Mouse (Mus musculus): ENCODE measurements around the gene Prkcd. TPM values are rescaled to one million over a fixed set of nuclear protein-coding genes. Genes with fewer than 3 reads are reported as not detected.
"Not testable (repeated sequence)": the region's sequence is repeated elsewhere in the genome, so short reads cannot be mapped to it uniquely, and the experiment has no call there.

Prkcd gene
- total RNA-seq, 1 experiment from 2014 or later: 210 TPM

GRCm38 (mm10) chr14:30608176-30608575, 17.8 kb downstream of the Prkcd start:
- DNase-seq: no peak

- no peak for DNase-seq
These were observed 18.3 kb downstream of the Prkcd start for GRCm38 (mm10) chr14:30607696-30608095.

GRCm38 (mm10) chr14:30606817-30607216, 19.2 kb downstream of the Prkcd start:
- no peak for DNase-seq

- DNase-seq: no peak
These were observed 28.9 kb downstream of the Prkcd start for GRCm38 (mm10) chr14:30597142-30597541.

GRCm38 (mm10) chr14:30596407-30596806, 29.6 kb downstream of the Prkcd start:
- DNase-seq: no peak

GRCm38 (mm10) chr14:30595576-30596313, 30.3 kb downstream of the Prkcd start:
- DNase-seq: peak; percentile 77

- DNase-seq: peak; percentile 52
These were observed 31.8 kb downstream of the Prkcd start for GRCm38 (mm10) chr14:30594092-30594695.

GRCm38 (mm10) chr14:30593279-30594091, 32.5 kb downstream of the Prkcd start:
- peak; percentile 69 for DNase-seq

- DNase-seq: peak; percentile 89
These were observed 34.6 kb downstream of the Prkcd start for GRCm38 (mm10) chr14:30591417-30591816.

- no peak for DNase-seq
These were observed 35.1 kb downstream of the Prkcd start for GRCm38 (mm10) chr14:30590918-30591317.

GRCm38 (mm10) chr14:30590041-30590645, 35.9 kb downstream of the Prkcd start:
- DNase-seq: no peak

GRCm38 (mm10) chr14:30586780-30587461, 39.1 kb downstream of the Prkcd start:
- no peak for DNase-seq

- DNase-seq: no peak
These were observed 40.7 kb downstream of the Prkcd start for GRCm38 (mm10) chr14:30585323-30585722.

GRCm38 (mm10) chr14:30584497-30585251, 41.3 kb downstream of the Prkcd start:
- DNase-seq: no peak

GRCm38 (mm10) chr14:30584077-30584476, 41.9 kb downstream of the Prkcd start:
- no peak for DNase-seq

- DNase-seq: no peak
These were observed 44.8 kb downstream of the Prkcd start for GRCm38 (mm10) chr14:30581238-30581637.

GRCm38 (mm10) chr14:30579882-30580281, 46.1 kb downstream of the Prkcd start:
- DNase-seq: no peak

- DNase-seq: no peak
These were observed 46.8 kb downstream of the Prkcd start for GRCm38 (mm10) chr14:30579180-30579579.

- DNase-seq: not testable (repeated sequence)
These were observed 48.5 kb downstream of the Prkcd start for GRCm38 (mm10) chr14:30577303-30578062.

GRCm38 (mm10) chr14:30576260-30576659, 49.8 kb downstream of the Prkcd start:
- DNase-seq: no peak

Data from adrenal gland, postnatal 25 days (tissue).